Mouse (Mus musculus): ENCODE results near the gene Wnt1. TPM values are rescaled to one million over a fixed set of nuclear protein-coding genes. Genes with fewer than 3 reads are reported as not detected.

The Wnt1 gene
- polyA plus RNA-seq, 1 experiment, result not detected

DNA sequence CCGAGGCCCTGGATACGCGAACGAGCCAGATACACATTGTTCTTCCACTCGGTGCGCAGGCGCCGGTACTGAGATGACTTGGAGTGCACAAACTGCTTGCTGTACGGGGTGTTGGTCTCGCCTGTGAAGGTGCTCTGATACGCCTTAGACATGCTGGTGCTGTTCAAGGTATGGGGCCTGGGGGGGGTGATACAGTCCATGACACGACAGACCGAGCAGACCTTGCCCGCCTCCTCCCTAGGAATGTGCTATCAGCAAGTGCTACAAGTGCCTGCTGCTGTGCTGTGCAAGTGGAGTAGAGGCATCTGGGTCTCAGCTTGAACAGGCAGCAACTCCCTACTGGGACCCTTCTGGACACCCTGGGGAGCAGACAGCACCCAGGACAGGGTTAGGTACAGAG is 45.6 kb downstream of the Wnt1 start:
- no peak for TF ChIP-seq POLR2A (IDR thresholded peaks at IDR 0.05; ENCODE audit: low read depth, low read length)
- no peak for TF ChIP-seq CTCF (conservative IDR thresholded peaks at IDR 0.05; ENCODE audit: insufficient read depth, insufficient read length, low read depth, low read length)
- 93% methylated on average over 14 of the region's 14 CpGs for WGBS
- DNase-seq, result no peak
- Histone ChIP-seq H3K27ac (ENCODE audit: insufficient read depth, low read depth, low read length) (no peak overlapping the region), H3K4me3 (ENCODE audit: insufficient read depth, low read depth, low read length) (no peak overlapping the region), H3K4me1 (ENCODE audit: control insufficient read depth, insufficient read depth, low read length) (peaks cover 2% of the 10 kb centered on the region; the same call in 1 of the 2 replicates), H3K36me3 (ENCODE audit: control insufficient read depth, insufficient read depth, low read length) (peaks cover 9% of the 10 kb centered on the region), H3K27me3 (replicated peaks; ENCODE audit: control insufficient read depth, insufficient read depth, low read length) (no peaks in the 10 kb centered on the region)

GRCm38 (mm10) chr15:98837006-98837742 is 47.5 kb downstream of the Wnt1 start:
- H3K36me3 ChIP-seq (ENCODE audit: control insufficient read depth, insufficient read depth, low read length), result peaks cover 10% of the 10 kb centered on the region
- DNase-seq, result no peak

DNA sequence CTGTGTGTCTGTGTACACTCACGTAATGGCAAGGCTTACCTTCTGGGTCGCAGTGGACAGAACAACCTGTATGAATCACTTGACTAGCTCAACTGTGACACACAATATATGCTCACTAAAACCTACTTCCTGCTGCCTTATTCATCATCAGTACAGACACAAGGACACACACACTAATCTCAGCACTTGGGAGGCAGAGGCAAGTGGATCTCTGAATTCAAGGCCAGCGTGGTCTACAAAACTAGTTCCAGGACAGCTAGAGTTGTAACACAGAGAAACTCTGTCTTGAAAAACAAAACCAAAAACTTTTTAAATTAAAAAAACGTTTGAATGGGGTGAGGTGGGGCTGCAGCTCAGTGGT is 48.1 kb downstream of the Wnt1 start:
- TF ChIP-seq CTCF (conservative IDR thresholded peaks at IDR 0.05; ENCODE audit: insufficient read depth, insufficient read length, low read depth, low read length) (no peak), POLR2A (IDR thresholded peaks at IDR 0.05; ENCODE audit: low read depth, low read length) (no peak)
- Histone ChIP-seq H3K36me3 (ENCODE audit: control insufficient read depth, insufficient read depth, low read length) (peaks cover 10% of the 10 kb centered on the region), H3K4me3 (ENCODE audit: insufficient read depth, low read depth, low read length) (no peak overlapping the region), H3K27me3 (replicated peaks; ENCODE audit: control insufficient read depth, insufficient read depth, low read length) (no peaks in the 10 kb centered on the region), H3K4me1 (ENCODE audit: control insufficient read depth, insufficient read depth, low read length) (no peaks in the 10 kb centered on the region), H3K27ac (ENCODE audit: insufficient read depth, low read depth, low read length) (no peak overlapping the region)
- DNase-seq, result no peak
- WGBS, result 76% methylated on average over 4 of the region's 4 CpGs

More at GRCm38 (mm10) chr15:98837006-98837742, 47.5 kb downstream of the Wnt1 start:
- no peak for TF ChIP-seq POLR2A (IDR thresholded peaks at IDR 0.05; ENCODE audit: low read depth, low read length)
- TF ChIP-seq CTCF (conservative IDR thresholded peaks at IDR 0.05; ENCODE audit: insufficient read depth, insufficient read length, low read depth, low read length), result no peak
- Histone ChIP-seq H3K27ac (ENCODE audit: insufficient read depth, low read depth, low read length) (no peak overlapping the region), H3K4me3 (ENCODE audit: insufficient read depth, low read depth, low read length) (no peak overlapping the region), H3K4me1 (ENCODE audit: control insufficient read depth, insufficient read depth, low read length) (peaks cover under 1% of the 10 kb centered on the region; the same call in 1 of the 2 replicates), H3K27me3 (replicated peaks; ENCODE audit: control insufficient read depth, insufficient read depth, low read length) (no peaks in the 10 kb centered on the region)
- 87% methylated on average over 21 of the region's 21 CpGs for WGBS

DNA sequence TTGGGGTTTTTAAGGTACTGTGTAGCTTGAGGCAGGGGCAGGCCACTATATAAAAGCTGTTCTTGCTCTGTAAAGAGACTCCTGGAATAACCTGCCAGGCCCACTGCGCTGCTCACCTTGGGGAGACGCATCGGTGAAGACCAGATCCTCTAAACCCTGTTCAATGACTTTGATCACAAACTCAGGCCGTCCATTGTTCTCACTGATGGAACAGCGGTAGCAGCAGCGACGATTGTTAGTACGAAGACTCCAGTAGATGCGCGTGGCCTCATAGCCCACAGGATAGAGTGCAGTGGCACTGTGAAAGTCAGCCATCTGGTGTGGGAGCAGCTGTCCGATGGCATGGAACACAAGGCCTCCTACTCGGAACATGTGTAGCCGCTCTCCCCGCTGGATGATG is 49.5 kb downstream of the Wnt1 start:
- no peak overlapping the region for H3K27ac ChIP-seq (ENCODE audit: insufficient read depth, low read depth, low read length)
- 91% methylated on average over 14 of the region's 14 CpGs for WGBS
- no peaks in the 10 kb centered on the region for H3K4me1 ChIP-seq (ENCODE audit: control insufficient read depth, insufficient read depth, low read length)
- peaks cover 9% of the 10 kb centered on the region for H3K36me3 ChIP-seq (ENCODE audit: control insufficient read depth, insufficient read depth, low read length)
- TF ChIP-seq POLR2A (IDR thresholded peaks at IDR 0.05; ENCODE audit: low read depth, low read length), result no peak
- no peak for TF ChIP-seq CTCF (conservative IDR thresholded peaks at IDR 0.05; ENCODE audit: insufficient read depth, insufficient read length, low read depth, low read length)
- DNase-seq, result no peak
- H3K27me3 ChIP-seq (replicated peaks; ENCODE audit: control insufficient read depth, insufficient read depth, low read length), result no peaks in the 10 kb centered on the region
- H3K4me3 ChIP-seq (ENCODE audit: insufficient read depth, low read depth, low read length), result no peak overlapping the region

GRCm38 (mm10) chr15:98839671-98840585 is 50.3 kb downstream of the Wnt1 start:
- H3K4me3 ChIP-seq (ENCODE audit: insufficient read depth, low read depth, low read length), result no peak overlapping the region
- 92% methylated on average over 30 of the region's 30 CpGs for WGBS
- H3K36me3 ChIP-seq (ENCODE audit: control insufficient read depth, insufficient read depth, low read length), result peaks cover 12% of the 10 kb centered on the region
- H3K4me1 ChIP-seq (ENCODE audit: control insufficient read depth, insufficient read depth, low read length), result no peaks in the 10 kb centered on the region
- H3K27ac ChIP-seq (ENCODE audit: insufficient read depth, low read depth, low read length), result no peak overlapping the region
- no peak for DNase-seq
- no peaks in the 10 kb centered on the region for H3K27me3 ChIP-seq (replicated peaks; ENCODE audit: control insufficient read depth, insufficient read depth, low read length)
- TF ChIP-seq POLR2A (IDR thresholded peaks at IDR 0.05; ENCODE audit: low read depth, low read length), result no peak
- TF ChIP-seq CTCF (conservative IDR thresholded peaks at IDR 0.05; ENCODE audit: insufficient read depth, insufficient read length, low read depth, low read length), result no peak

Other genes starting within 250 kb of the Wnt1 start
- 10.0 and 11.0 TPM in 2 replicates for gene Ccnt1, start 218.9 kb upstream of the Wnt1 start, polyA plus RNA-seq (2012; rRNA removed)
- 1.0 and 1.1 TPM in 2 replicates for gene 4930415O20Rik, start 218.9 kb upstream of the Wnt1 start, polyA plus RNA-seq (2012; rRNA removed)
- gene Adcy6, start 179.8 kb upstream of the Wnt1 start, polyA plus RNA-seq (2012; rRNA removed), result 98.7 and 104 TPM in 2 replicates
- 20.2 and 21.7 TPM in 2 replicates for gene Cacnb3, start 159.0 kb upstream of the Wnt1 start, polyA plus RNA-seq (2012; rRNA removed)
- 23.8 and 24.4 TPM in 2 replicates for gene Ddx23, start 127.0 kb upstream of the Wnt1 start, polyA plus RNA-seq (2012; rRNA removed)
- 2.2 and 2.8 TPM in 2 replicates for gene Rnd1, start 112.4 kb upstream of the Wnt1 start, polyA plus RNA-seq (2012; rRNA removed)
- gene Ccdc65, start 81.7 kb upstream of the Wnt1 start, polyA plus RNA-seq (2012; rRNA removed), result 0.42 and 0.60 TPM in 2 replicates
- gene Fkbp11, start 61.7 kb upstream of the Wnt1 start, polyA plus RNA-seq (2012; rRNA removed), result 9.3 and 10.1 TPM in 2 replicates
- gene Arf3, start 26.6 kb upstream of the Wnt1 start, polyA plus RNA-seq (2012; rRNA removed), result 114 and 143 TPM in 2 replicates
- gene Wnt10b, start 11.7 kb upstream of the Wnt1 start, polyA plus RNA-seq (2012; rRNA removed), result 0.22 and 0.25 TPM in 2 replicates
- gene Ddn, start 19.6 kb downstream of the Wnt1 start, polyA plus RNA-seq (2012; rRNA removed), result 12.1 and 12.3 TPM in 2 replicates
- 68.9 and 72.7 TPM in 2 replicates for gene Prkag1, start 41.7 kb downstream of the Wnt1 start, polyA plus RNA-seq (2012; rRNA removed)
- gene Kmt2d, start 81.3 kb downstream of the Wnt1 start, polyA plus RNA-seq (2012; rRNA removed), result 18.8 and 20.8 TPM in 2 replicates
- 6.4 and 7.1 TPM in 2 replicates for gene Rhebl1, start 104.7 kb downstream of the Wnt1 start, polyA plus RNA-seq (2012; rRNA removed)
- gene Dhh, start 108.7 kb downstream of the Wnt1 start, polyA plus RNA-seq (2012; rRNA removed), result 1.2 and 1.5 TPM in 2 replicates
- 36.1 and 50.2 TPM in 2 replicates for gene Lmbr1l, start 128.4 kb downstream of the Wnt1 start, polyA plus RNA-seq (2012; rRNA removed)
- 488 and 540 TPM in 2 replicates for gene Tuba1b, start 144.7 kb downstream of the Wnt1 start, polyA plus RNA-seq (2012; rRNA removed)
- gene Gm49450, start 163.7 kb downstream of the Wnt1 start, polyA plus RNA-seq (2012; rRNA removed), result 12.0 TPM in 1 of 2 replicates, not detected in the other
- gene Tuba1a, start 163.8 kb downstream of the Wnt1 start, polyA plus RNA-seq (2012; rRNA removed), result 121 and 131 TPM in 2 replicates
- gene Tuba1c, start 240.0 kb downstream of the Wnt1 start, polyA plus RNA-seq (2012; rRNA removed), result 128 and 146 TPM in 2 replicates